Mouse (Mus musculus) adrenal gland, adult 18-20 months (tissue): ENCODE measurements around the gene Cyp2a4. TPM values are rescaled to one million over a fixed set of nuclear protein-coding genes. Genes with fewer than 3 reads are reported as not detected.
"Not testable (repeated sequence)": the region's sequence is repeated elsewhere in the genome, so short reads cannot be mapped to it uniquely, and the experiment has no call there.

Experiments
- DNase-seq, 2 experiments: peaks; one replicate each; pipeline ENCODE4 v3.0.0; 2021 to 2022; ENCODE audit warnings: low spot score in 2 of 2
- long read RNA-seq, 2 experiments: library from polyadenylated mRNA; stranded (forward); transcript quantifications; one replicate each; pipeline ENCODE4 v2.0.0; 2021
- total RNA-seq, 2 experiments: library from RNA; stranded (reverse); gene quantifications; 1 replicate in 1 of 2; 2 replicates in 1 of 2; pipeline ENCODE4 v1.2.3; 2021

The Cyp2a4 gene
- under 1 TPM; 0.29 to 0.50 TPM for total RNA-seq
- long read RNA-seq, experiment 1, result 0 reads
- long read RNA-seq, experiment 2, partial matches to known transcripts, result 0 of 1 reads
- long read RNA-seq, experiment 2, other reads (novel, unspliced or antisense), result 0 of 1 reads

GRCm38 (mm10) chr7:26306926-26307325, at the start of gene Cyp2a4:
TSS of gene Cyp2a4 (plus strand) at chr7:26307169.
- DNase-seq, result not testable (repeated sequence)

DNA sequence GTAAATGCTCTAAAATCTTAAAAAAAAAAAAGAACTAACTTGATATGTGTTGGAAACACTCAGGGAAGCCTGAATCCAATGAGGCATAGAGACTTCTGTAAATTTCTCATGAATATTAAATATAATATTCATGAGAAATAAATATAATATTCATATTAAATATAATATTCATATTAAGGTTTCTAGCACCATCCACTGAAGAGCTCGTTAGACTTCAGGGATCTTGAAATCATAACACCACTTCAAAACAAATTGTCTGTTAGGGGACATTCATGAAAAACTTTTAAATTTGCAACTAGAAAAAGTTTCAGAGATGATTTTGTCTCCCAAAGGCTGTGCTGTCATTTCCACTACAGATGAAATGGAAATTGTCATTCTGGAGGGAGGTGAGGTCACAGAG, 46.9 kb upstream of the Cyp2a4 start, which contains the start of gene Vmn1r184:
Gene Vmn1r184, plus strand, starts transcription at position 301 of the 400 bp plus-strand sequence.
- DNase-seq, result not testable (repeated sequence)

GRCm38 (mm10) chr7:26303429-26304166, 3.4 kb upstream of the Cyp2a4 start:
- DNase-seq, result not testable (repeated sequence)

DNA sequence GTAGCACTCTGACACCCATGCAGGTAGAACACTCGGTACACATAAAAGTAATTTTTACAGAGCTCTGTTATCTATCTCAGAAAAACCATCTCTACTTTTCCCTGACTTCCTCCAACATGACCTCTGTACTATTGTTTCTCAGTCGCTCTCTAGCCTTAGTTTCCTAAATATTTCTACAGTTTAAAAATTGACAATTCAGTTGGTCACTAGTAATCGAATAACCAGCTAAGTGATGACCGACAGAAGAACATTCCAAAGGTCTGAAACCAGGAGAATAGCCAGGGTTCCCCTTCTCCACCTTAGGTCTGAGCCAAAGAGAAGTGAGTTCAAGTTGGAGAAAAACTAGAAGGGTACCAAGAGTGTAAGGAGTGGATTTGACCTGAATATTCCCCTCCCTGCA, 4.8 kb downstream of the Cyp2a4 start:
- DNase-seq, result not testable (repeated sequence)

GRCm38 (mm10) chr7:26315194-26315593, 8.2 kb downstream of the Cyp2a4 start:
- not testable (repeated sequence) for DNase-seq

DNA sequence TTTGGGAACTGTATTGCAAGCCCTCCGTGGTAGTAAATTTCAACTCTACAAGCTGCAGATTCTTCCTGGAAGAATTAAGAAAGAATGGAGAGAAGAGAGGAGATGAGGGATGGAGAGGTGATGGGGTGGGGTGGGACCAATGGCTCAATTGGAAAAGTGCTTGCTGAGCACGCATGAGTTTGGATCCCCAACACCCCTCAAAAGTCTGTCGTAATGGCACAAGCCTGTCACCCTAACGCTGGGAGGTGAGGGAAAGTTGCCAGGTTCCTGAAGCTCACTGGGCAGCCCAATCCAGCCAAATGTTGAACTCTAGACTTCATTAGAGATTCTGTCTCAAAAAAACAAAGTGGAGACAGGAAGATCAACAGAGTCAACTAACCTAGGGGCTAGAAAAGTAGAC, 8.8 kb downstream of the Cyp2a4 start:
- not testable (repeated sequence) for DNase-seq

DNA sequence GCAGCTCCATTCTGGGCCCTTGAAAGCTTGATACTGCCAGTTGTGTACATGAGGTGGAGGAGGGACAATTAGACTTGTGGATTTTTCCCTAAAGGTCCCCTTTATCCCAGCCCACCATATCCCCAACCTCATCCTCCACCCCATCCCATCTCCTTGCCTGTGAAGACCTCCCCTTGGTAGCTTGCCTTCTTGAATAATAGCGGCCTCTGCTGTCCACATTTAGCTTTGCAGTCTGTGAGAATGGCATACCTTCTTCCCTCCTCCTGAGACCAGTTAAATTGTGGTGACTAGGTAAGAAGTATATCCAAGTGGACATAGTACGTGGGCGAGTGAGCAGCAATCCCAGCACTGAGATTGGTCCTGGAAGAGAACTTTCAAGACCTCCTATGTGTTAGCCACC, 13.4 kb downstream of the Cyp2a4 start:
- not testable (repeated sequence) for DNase-seq

DNA sequence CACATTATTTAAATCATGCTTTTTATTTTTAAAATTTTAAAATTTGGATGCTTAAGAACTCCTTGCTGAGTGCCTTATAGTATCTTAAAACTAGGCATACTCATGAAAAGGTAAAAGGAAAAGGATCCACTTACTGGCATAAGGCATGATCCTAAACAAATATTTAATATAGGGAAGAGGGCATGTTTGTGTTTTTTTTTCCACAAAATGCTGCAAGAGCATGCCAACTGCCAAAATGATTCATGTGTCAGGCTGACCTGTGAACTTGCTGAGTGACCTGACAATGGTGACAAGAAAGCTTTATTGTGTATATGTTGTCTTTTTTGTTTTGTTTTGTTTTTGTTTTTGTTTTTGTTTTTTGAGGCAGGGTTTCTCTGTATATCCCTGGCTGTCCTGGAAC, 43.2 kb downstream of the Cyp2a4 start:
- not testable (repeated sequence) for DNase-seq

GRCm38 (mm10) chr7:26352258-26352657, 45.3 kb downstream of the Cyp2a4 start:
- not testable (repeated sequence) for DNase-seq

DNA sequence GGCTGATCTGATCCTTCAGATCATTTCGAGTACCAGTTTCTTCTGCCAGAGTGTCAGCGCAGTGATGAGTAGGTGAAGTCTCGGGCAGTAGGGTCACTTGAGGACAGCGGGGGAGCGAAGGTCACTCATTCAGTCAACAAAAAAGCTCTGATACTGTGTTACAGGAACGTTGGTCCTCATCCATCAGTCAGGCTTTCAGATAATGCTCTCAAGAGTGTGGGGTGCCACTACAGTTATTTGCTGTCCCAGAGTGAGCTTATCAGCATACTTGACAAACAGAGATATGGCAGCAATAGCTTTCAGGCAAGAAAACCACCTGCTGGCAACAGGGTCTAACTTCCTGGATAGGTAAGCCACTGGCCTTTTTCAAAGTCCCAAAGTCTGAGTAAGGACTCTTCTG, 49.8 kb downstream of the Cyp2a4 start:
- DNase-seq, result not testable (repeated sequence)

Other genes starting within 250 kb of the Cyp2a4 start
- 1 to 10 TPM in 1 of 2 experiments, under 1 TPM in 1; 0.61 to 1.3 TPM for gene Cyp2b13, start 245.7 kb upstream of the Cyp2a4 start, total RNA-seq
- not detected for gene Cyp2b9, start 133.8 kb upstream of the Cyp2a4 start, total RNA-seq
- gene Vmn1r184, start 46.8 kb upstream of the Cyp2a4 start, total RNA-seq, result not detected
- gene Nlrp9c, start 96.5 kb downstream of the Cyp2a4 start, total RNA-seq, result not detected
- gene Nlrp4a, start 127.9 kb downstream of the Cyp2a4 start, total RNA-seq, result not detected
- gene Nlrp9a, start 227.9 kb downstream of the Cyp2a4 start, total RNA-seq, result not detected